Mouse (Mus musculus) midbrain, embryonic 13.5 days (tissue): ENCODE measurements around the gene Ncf2. TPM values are rescaled to one million over a fixed set of nuclear protein-coding genes. Genes with fewer than 3 reads are reported as not detected.

Experiments
- ATAC-seq: fragments of 200-750 bp; cut with Nextera tagmentation; 2 replicates; pipeline ENCODE4 v1.8.0; 2017; ENCODE audit warnings: mild to moderate bottlenecking, moderate TSS enrichment, moderate library complexity
- H3K27ac ChIP-seq: fragments of 300-500 bp; sonication (generic); 2 replicates; pipeline ENCODE4 v1.5.1; 2015; ENCODE audit warnings: inconsistent platforms, mild to moderate bottlenecking, moderate library complexity
- H3K27me3 ChIP-seq: fragments of 300-500 bp; sonication (generic); 2 replicates; pipeline ENCODE4 v1.6.1; 2015; ENCODE audit warnings: mild to moderate bottlenecking, inconsistent platforms
- H3K36me3 ChIP-seq: fragments of 300-500 bp; sonication (generic); 2 replicates; pipeline ENCODE4 v1.6.1; 2015; ENCODE audit warnings: mild to moderate bottlenecking, inconsistent platforms
- H3K4me1 ChIP-seq: fragments of 300-500 bp; sonication (generic); replicated peaks from 2 replicates; pipeline ENCODE4 v1.6.1; 2015; ENCODE audit warnings: inconsistent platforms
- H3K4me2 ChIP-seq: fragments of 300-500 bp; sonication (generic); replicated peaks from 2 replicates; pipeline ENCODE4 v1.6.1; 2015; ENCODE audit warnings: moderate library complexity, mild to moderate bottlenecking, inconsistent platforms
- H3K4me3 ChIP-seq: fragments of 300-500 bp; sonication (generic); replicated peaks from 2 replicates; pipeline ENCODE4 v1.5.1; 2015; ENCODE audit warnings: mild to moderate bottlenecking, inconsistent platforms
- H3K9ac ChIP-seq: fragments of 300-500 bp; sonication (generic); replicated peaks from 2 replicates; pipeline ENCODE4 v1.6.1; 2015; ENCODE audit warnings: mild to moderate bottlenecking, inconsistent platforms
- H3K9me3 ChIP-seq: fragments of 300-500 bp; sonication (generic); 2 replicates; pipeline ENCODE4 v1.6.1; 2016; ENCODE audit warnings: mild to moderate bottlenecking, inconsistent platforms
- WGBS: fragments of 180-500 bp; shearing (Covaris S2); methylation state at CpG from one replicate; pipeline ENCODE4 v1.1.7; 2015; 5-methylcytosine and 5-hydroxymethylcytosine counted together
- polyA plus RNA-seq: library from polyadenylated mRNA; unstranded; fragments of >200 nt; fragmentation: Nextera tagmentation; extraction: Ambion mirVana; gene quantifications from 2 replicates; pipeline ENCODE4 v1.2.1, GENCODE M21; 2015

Ncf2 gene
- polyA plus RNA-seq, 1 experiment from 2014 or later: 3.0 TPM

- Histone ChIP-seq H3K27me3 (no peaks in the 10 kb centered on the region), H3K9ac (no peak overlapping the region), H3K4me3 (no peak overlapping the region), H3K4me1 (no peaks in the 10 kb centered on the region), H3K27ac (no peak overlapping the region), H3K4me2 (no peak overlapping the region), H3K9me3 (no peaks in the 10 kb centered on the region), H3K36me3 (no peaks in the 10 kb centered on the region)
- 69% methylated on average over 9 of the region's 9 CpGs for WGBS
- ATAC-seq: no peak
These were observed 24.2 kb downstream of the Ncf2 start for GRCm38 (mm10) chr1:152824206-152824605.

- 87% methylated on average over 5 of the region's 5 CpGs for WGBS
- H3K4me2 ChIP-seq: no peak overlapping the region
These were observed 26.5 kb downstream of the Ncf2 start for GRCm38 (mm10) chr1:152826446-152826845.

GRCm38 (mm10) chr1:152828168-152828567 lies 28.2 kb downstream of the Ncf2 start:
- Histone ChIP-seq H3K4me1 (no peaks in the 10 kb centered on the region), H3K27me3 (no peaks in the 10 kb centered on the region), H3K4me3 (no peak overlapping the region), H3K4me2 (no peak overlapping the region), H3K9me3 (no peaks in the 10 kb centered on the region), H3K9ac (no peak overlapping the region), H3K36me3 (0 out of 2 replicates have a peak, but pooled peaks cover 2% of the 10 kb centered on the region), H3K27ac (no peak overlapping the region)
- 87% methylated on average over 5 of the region's 5 CpGs for WGBS
- ATAC-seq: no peak

More at GRCm38 (mm10) chr1:152826446-152826845, 26.5 kb downstream of the Ncf2 start:
- H3K9ac ChIP-seq: no peak overlapping the region
- H3K36me3 ChIP-seq: no peaks in the 10 kb centered on the region
- H3K27me3 ChIP-seq: no peaks in the 10 kb centered on the region
- H3K4me3 ChIP-seq: no peak overlapping the region
- no peak for ATAC-seq
- H3K9me3 ChIP-seq: no peaks in the 10 kb centered on the region
- H3K27ac ChIP-seq: no peak overlapping the region
- H3K4me1 ChIP-seq: no peaks in the 10 kb centered on the region

- 89% methylated on average over 10 of the region's 10 CpGs for WGBS
- H3K27me3 ChIP-seq: no peaks in the 10 kb centered on the region
- no peak overlapping the region for H3K4me2 ChIP-seq
- H3K9me3 ChIP-seq: no peaks in the 10 kb centered on the region
- no peak overlapping the region for H3K27ac ChIP-seq
- 0 out of 2 replicates have a peak, but pooled peaks cover 2% of the 10 kb centered on the region for H3K36me3 ChIP-seq
- H3K9ac ChIP-seq: no peak overlapping the region
- ATAC-seq: no peak
- no peak overlapping the region for H3K4me3 ChIP-seq
- H3K4me1 ChIP-seq: no peaks in the 10 kb centered on the region
These were observed 28.8 kb downstream of the Ncf2 start for GRCm38 (mm10) chr1:152828637-152829355.

GRCm38 (mm10) chr1:152830054-152830453 lies 30.1 kb downstream of the Ncf2 start:
- no peak overlapping the region for H3K4me3 ChIP-seq
- H3K9me3 ChIP-seq: no peaks in the 10 kb centered on the region
- no peaks in the 10 kb centered on the region for H3K4me1 ChIP-seq
- H3K4me2 ChIP-seq: no peak overlapping the region
- no peak overlapping the region for H3K9ac ChIP-seq
- ATAC-seq: no peak
- no peak overlapping the region for H3K27ac ChIP-seq
- no peaks in the 10 kb centered on the region for H3K27me3 ChIP-seq
- H3K36me3 ChIP-seq: 0 out of 2 replicates have a peak, but pooled peaks cover 3% of the 10 kb centered on the region
- WGBS: 95% methylated on average over 9 of the region's 9 CpGs

GRCm38 (mm10) chr1:152831003-152831402 lies 31.0 kb downstream of the Ncf2 start:
- Histone ChIP-seq H3K4me2 (no peak overlapping the region), H3K4me1 (no peaks in the 10 kb centered on the region), H3K36me3 (peaks cover 9% of the 10 kb centered on the region), H3K4me3 (no peak overlapping the region), H3K9me3 (no peaks in the 10 kb centered on the region), H3K27ac (no peak overlapping the region), H3K27me3 (no peaks in the 10 kb centered on the region), H3K9ac (no peak overlapping the region)
- ATAC-seq: 0 out of 2 replicates have a peak, but pooled peaks have one; percentile 15
- 85% methylated on average over 8 of the region's 8 CpGs for WGBS

- Histone ChIP-seq H3K4me1 (no peaks in the 10 kb centered on the region), H3K4me3 (no peak overlapping the region), H3K27ac (no peak overlapping the region), H3K36me3 (peaks cover 15% of the 10 kb centered on the region), H3K4me2 (no peak overlapping the region), H3K9ac (no peak overlapping the region), H3K27me3 (no peaks in the 10 kb centered on the region), H3K9me3 (no peaks in the 10 kb centered on the region)
- 82% methylated on average over 5 of the region's 5 CpGs for WGBS
- ATAC-seq: no peak
These were observed 31.6 kb downstream of the Ncf2 start for GRCm38 (mm10) chr1:152831619-152832018.

GRCm38 (mm10) chr1:152832316-152832715 lies 32.3 kb downstream of the Ncf2 start:
- WGBS: 91% methylated on average over 6 of the region's 6 CpGs
- H3K9ac ChIP-seq: no peak overlapping the region
- H3K9me3 ChIP-seq: no peaks in the 10 kb centered on the region
- no peaks in the 10 kb centered on the region for H3K4me1 ChIP-seq
- H3K27me3 ChIP-seq: no peaks in the 10 kb centered on the region
- no peak overlapping the region for H3K4me3 ChIP-seq
- H3K4me2 ChIP-seq: no peak overlapping the region
- no peak overlapping the region for H3K27ac ChIP-seq
- no peak for ATAC-seq
- peaks cover 22% of the 10 kb centered on the region for H3K36me3 ChIP-seq

GRCm38 (mm10) chr1:152835061-152835460 lies 35.1 kb downstream of the Ncf2 start:
- WGBS: 96% methylated on average over 3 of the region's 3 CpGs
- no peak for ATAC-seq

GRCm38 (mm10) chr1:152838026-152838702 lies 38.2 kb downstream of the Ncf2 start:
- no peaks in the 10 kb centered on the region for H3K27me3 ChIP-seq
- no peak overlapping the region for H3K9ac ChIP-seq
- no peaks in the 10 kb centered on the region for H3K9me3 ChIP-seq
- 86% methylated on average over 11 of the region's 11 CpGs for WGBS
- no peak for ATAC-seq
- peaks cover 66% of the 10 kb centered on the region for H3K36me3 ChIP-seq
- no peak overlapping the region for H3K27ac ChIP-seq
- no peak overlapping the region for H3K4me2 ChIP-seq
- no peaks in the 10 kb centered on the region for H3K4me1 ChIP-seq
- H3K4me3 ChIP-seq: no peak overlapping the region

More at GRCm38 (mm10) chr1:152835061-152835460, 35.1 kb downstream of the Ncf2 start:
- no peak overlapping the region for H3K4me3 ChIP-seq
- no peaks in the 10 kb centered on the region for H3K27me3 ChIP-seq
- no peak overlapping the region for H3K27ac ChIP-seq
- H3K9me3 ChIP-seq: no peaks in the 10 kb centered on the region
- no peak overlapping the region for H3K4me2 ChIP-seq
- no peaks in the 10 kb centered on the region for H3K4me1 ChIP-seq
- H3K9ac ChIP-seq: no peak overlapping the region
- H3K36me3 ChIP-seq: peaks cover 45% of the 10 kb centered on the region

GRCm38 (mm10) chr1:152838841-152839240 lies 38.8 kb downstream of the Ncf2 start:
- no peak overlapping the region for H3K9ac ChIP-seq
- 92% methylated on average over 12 of the region's 12 CpGs for WGBS
- H3K27ac ChIP-seq: no peak overlapping the region
- H3K36me3 ChIP-seq: peaks cover 73% of the 10 kb centered on the region
- H3K4me2 ChIP-seq: no peak overlapping the region
- no peaks in the 10 kb centered on the region for H3K4me1 ChIP-seq
- no peak overlapping the region for H3K4me3 ChIP-seq
- H3K27me3 ChIP-seq: no peaks in the 10 kb centered on the region
- H3K9me3 ChIP-seq: no peaks in the 10 kb centered on the region
- ATAC-seq: no peak

- no peak for ATAC-seq
- WGBS: 92% methylated on average over 3 of the region's 3 CpGs
- H3K4me1 ChIP-seq: no peaks in the 10 kb centered on the region
These were observed 40.3 kb downstream of the Ncf2 start for GRCm38 (mm10) chr1:152840343-152840742.

More at GRCm38 (mm10) chr1:152840343-152840742, 40.3 kb downstream of the Ncf2 start:
- Histone ChIP-seq H3K4me3 (no peak overlapping the region), H3K36me3 (peaks cover 83% of the 10 kb centered on the region), H3K9ac (no peak overlapping the region), H3K27me3 (no peaks in the 10 kb centered on the region), H3K4me2 (no peak overlapping the region), H3K9me3 (no peaks in the 10 kb centered on the region), H3K27ac (no peak overlapping the region)
